Mouse (Mus musculus): ENCODE data around the gene Adh5. TPM values are rescaled to one million over a fixed set of nuclear protein-coding genes. Genes with fewer than 3 reads are reported as not detected.

The Adh5 gene
- total and polyA plus RNA-seq, 3 experiments: 384 to 487 (median 468) TPM

GRCm38 (mm10) chr3:138452169-138452568, 9.3 kb downstream of the Adh5 start:
- in situ Hi-C loops (cut with MboI; ENCODE audit: low pct_ligation_motif_present, low pct_unique_long_range_greater_than_20kb, low sequenced_read_pairs) (no loop called here), dilution Hi-C loops (cut with MboI; ENCODE audit: extremely low pct_ligation_motif_present, extremely low pct_unique_long_range_greater_than_20kb, low sequenced_read_pairs) (no loop called here)
- no peak overlapping the region for H3K27ac ChIP-seq (ENCODE audit: insufficient read depth, low read depth)
- H3K79me2 ChIP-seq (replicated peaks; ENCODE audit: control insufficient read depth, extremely low read depth, insufficient read depth, poor library complexity, severe bottlenecking): no peaks in the 10 kb centered on the region
- H3K27me3 ChIP-seq (replicated peaks): no peaks in the 10 kb centered on the region
- no peaks in the 10 kb centered on the region for H3K9me3 ChIP-seq (replicated peaks; ENCODE audit: low read length)
- no peak overlapping the region for H3K9ac ChIP-seq (ENCODE audit: insufficient read depth, low read depth)
- H3K4me1 ChIP-seq (ENCODE audit: control insufficient read depth in 1 of 2, insufficient read depth in 2 of 2): 0 out of 4 replicates have a peak, but pooled peaks cover 0 to 3% of the 10 kb centered on the region in 2 experiments
- DNase-seq (ENCODE audit: extremely low read depth): no peak
- peaks cover 81 to 97% of the 10 kb centered on the region in 2 experiments for H3K36me3 ChIP-seq (replicated peaks in 1 of 2; ENCODE audit: control insufficient read depth in 1 of 2, insufficient read depth in 1 of 2, low read length in 1 of 2)
- H3K4me2 ChIP-seq (ENCODE audit: insufficient read depth, low read depth, poor library complexity, severe bottlenecking): no peak overlapping the region
- no peak overlapping the region for H3K4me3 ChIP-seq (replicated peaks in 1 of 3; ENCODE audit: low read depth in 2 of 3, low read length in 2 of 3, poor library complexity in 1 of 3)
- TF ChIP-seq JUN (IDR thresholded peaks at IDR 0.05; ENCODE audit: insufficient read depth, low read depth, low read length) (no peak), MAZ (IDR thresholded peaks at IDR 0.05; ENCODE audit: low read depth, low read length) (no peak), USF1 (IDR thresholded peaks at IDR 0.05; ENCODE audit: low read depth, low read length) (no peak), USF2 (conservative IDR thresholded peaks at IDR 0.05; ENCODE audit: low read depth, low read length) (no peak)

- DNase-seq (ENCODE audit: extremely low read depth): no peak
- Histone ChIP-seq H3K27me3 (replicated peaks) (no peaks in the 10 kb centered on the region), H3K36me3 (replicated peaks in 1 of 2; ENCODE audit: control insufficient read depth in 1 of 2, insufficient read depth in 1 of 2, low read length in 1 of 2) (peaks cover 80 to 98% of the 10 kb centered on the region in 2 experiments), H3K79me2 (replicated peaks; ENCODE audit: control insufficient read depth, extremely low read depth, insufficient read depth, poor library complexity, severe bottlenecking) (no peaks in the 10 kb centered on the region), H3K27ac (ENCODE audit: insufficient read depth, low read depth) (no peak overlapping the region), H3K9ac (ENCODE audit: insufficient read depth, low read depth) (no peak overlapping the region), H3K9me3 (replicated peaks; ENCODE audit: low read length) (no peaks in the 10 kb centered on the region), H3K4me1 (ENCODE audit: control insufficient read depth in 1 of 2, insufficient read depth in 2 of 2) (no peaks in the 10 kb centered on the region), H3K4me2 (ENCODE audit: insufficient read depth, low read depth, poor library complexity, severe bottlenecking) (no peak overlapping the region), H3K4me3 (replicated peaks in 1 of 3; ENCODE audit: low read depth in 2 of 3, low read length in 2 of 3, poor library complexity in 1 of 3) (no peak overlapping the region)
- dilution Hi-C loops (cut with MboI; ENCODE audit: extremely low pct_ligation_motif_present, extremely low pct_unique_long_range_greater_than_20kb, low sequenced_read_pairs): no loop called here
- TF ChIP-seq PAX5 (IDR thresholded peaks at IDR 0.05; ENCODE audit: low read length) (no peak), UBTF (IDR thresholded peaks at IDR 0.05; ENCODE audit: low read depth, low read length) (no peak), TCF12 (IDR thresholded peaks at IDR 0.05; ENCODE audit: low read depth, low read length) (no peak), MAX (IDR thresholded peaks at IDR 0.05; ENCODE audit: low read length) (no peak)
- in situ Hi-C loops (cut with MboI; ENCODE audit: low pct_ligation_motif_present, low pct_unique_long_range_greater_than_20kb, low sequenced_read_pairs): no loop called here
Observed at GRCm38 (mm10) chr3:138454234-138454633, 11.3 kb downstream of the Adh5 start.

- H3K4me3 ChIP-seq (replicated peaks in 1 of 3; ENCODE audit: low read depth in 2 of 3, low read length in 2 of 3, poor library complexity in 1 of 3): no peak overlapping the region
- dilution Hi-C loops (cut with MboI; ENCODE audit: extremely low pct_ligation_motif_present, extremely low pct_unique_long_range_greater_than_20kb, low sequenced_read_pairs) (no loop called here), in situ Hi-C loops (cut with MboI; ENCODE audit: low pct_ligation_motif_present, low pct_unique_long_range_greater_than_20kb, low sequenced_read_pairs) (no loop called here)
- H3K27me3 ChIP-seq (replicated peaks): no peaks in the 10 kb centered on the region
- no peak overlapping the region for H3K27ac ChIP-seq (ENCODE audit: insufficient read depth, low read depth)
- H3K4me2 ChIP-seq (ENCODE audit: insufficient read depth, low read depth, poor library complexity, severe bottlenecking): no peak overlapping the region
- no peaks in the 10 kb centered on the region for H3K79me2 ChIP-seq (replicated peaks; ENCODE audit: control insufficient read depth, extremely low read depth, insufficient read depth, poor library complexity, severe bottlenecking)
- no peak for TF ChIP-seq ZKSCAN1 (IDR thresholded peaks at IDR 0.05; ENCODE audit: borderline replicate concordance, low read depth, low read length)
- no peak for TF ChIP-seq SIN3A (IDR thresholded peaks at IDR 0.05; ENCODE audit: low read length)
- no peak for TF ChIP-seq RAD21 (IDR thresholded peaks at IDR 0.05; ENCODE audit: low read depth, low read length)
- no peak for TF ChIP-seq PAX5 (IDR thresholded peaks at IDR 0.05; ENCODE audit: low read length)
- no peak for TF ChIP-seq NRF1 (IDR thresholded peaks at IDR 0.05; ENCODE audit: low read depth, low read length)
- no peak for DNase-seq (ENCODE audit: extremely low read depth)
- H3K9ac ChIP-seq (ENCODE audit: insufficient read depth, low read depth): no peak overlapping the region
- no peaks in the 10 kb centered on the region for H3K9me3 ChIP-seq (replicated peaks; ENCODE audit: low read length)
- H3K4me1 ChIP-seq (ENCODE audit: control insufficient read depth in 1 of 2, insufficient read depth in 2 of 2): no peaks in the 10 kb centered on the region
- peaks cover 80 to 98% of the 10 kb centered on the region in 2 experiments for H3K36me3 ChIP-seq (replicated peaks in 1 of 2; ENCODE audit: control insufficient read depth in 1 of 2, insufficient read depth in 1 of 2, low read length in 1 of 2)
Observed at GRCm38 (mm10) chr3:138454711-138455435, 12.0 kb downstream of the Adh5 start.
